8 mouse cellular contexts compared by ENCODE assay signal in genomic region chr3:100922506-100923375, GRCm38 (mm10). TPM values are rescaled to one million over a fixed set of nuclear protein-coding genes. Genes with fewer than 3 reads are reported as not detected.
A peak's percentile ranks its signal among the peaks of the same experiment; 100 is the strongest.
DNase-seq lines count a peak whose midpoint lies in the region; ATAC-seq and TF ChIP-seq lines count a peak whose summit lies in the region.

No protein-coding gene starts in this region.

- peak overlapping the region; percentile 81 for H3K4me2 ChIP-seq in heart, embryonic 11.5 days
- H3K4me2 ChIP-seq in intestine, postnatal 0 days (replicated peaks; ENCODE audit: low read depth): peak overlapping the region; percentile 76
- peak overlapping the region; percentile 58 for H3K4me2 ChIP-seq in neural tube, embryonic 12.5 days (replicated peaks)

- WGBS in heart, embryonic 11.5 days (ENCODE audit: insufficient replicate concordance): 34% methylated on average over 28 of the region's 28 CpGs
- WGBS in intestine, postnatal 0 days: 30% methylated on average over 28 of the region's 28 CpGs
- WGBS in neural tube, embryonic 12.5 days: 42% methylated on average over 28 of the region's 28 CpGs

- peaks cover 3% of the 10 kb centered on the region; the same call in 1 of the 2 replicates for H3K36me3 ChIP-seq in heart, embryonic 11.5 days (ENCODE audit: control insufficient read depth, insufficient read depth, low read length)
- no peaks in the 10 kb centered on the region for H3K36me3 ChIP-seq in ES-Bruce4 (ENCODE audit: control insufficient read depth, insufficient read depth, low read length, poor library complexity, severe bottlenecking)
- no peaks in the 10 kb centered on the region; the same call in 1 of the 2 replicates for H3K36me3 ChIP-seq in intestine, postnatal 0 days (ENCODE audit: control insufficient read depth, insufficient read depth)
- peaks cover 7% of the 10 kb centered on the region; the same call in 1 of the 2 replicates for H3K36me3 ChIP-seq in neural tube, embryonic 12.5 days

- TF ChIP-seq CTCF in ES-Bruce4 (IDR thresholded peaks at IDR 0.05; ENCODE audit: low read depth, low read length): no peak
- no peak for TF ChIP-seq CTCF in embryonic fibroblast, embryonic 13.5 days (IDR thresholded peaks at IDR 0.05; ENCODE audit: borderline replicate concordance, insufficient read depth, low read length)
- TF ChIP-seq CTCF in intestine, postnatal 0 days (IDR thresholded peaks at IDR 0.05; ENCODE audit: low read depth): no peak

- peaks cover 8% of the 10 kb centered on the region for H3K4me1 ChIP-seq in heart, embryonic 11.5 days (ENCODE audit: control insufficient read depth, insufficient read depth, low read length)
- no peaks in the 10 kb centered on the region for H3K4me1 ChIP-seq in ES-Bruce4 (ENCODE audit: control insufficient read depth, insufficient read depth, low read length)
- H3K4me1 ChIP-seq in embryonic fibroblast, embryonic 13.5 days (ENCODE audit: control insufficient read depth, insufficient read depth, low read length): peaks cover 5% of the 10 kb centered on the region; the same call in 1 of the 2 replicates
- H3K4me1 ChIP-seq in intestine, postnatal 0 days (replicated peaks; ENCODE audit: control insufficient read depth, insufficient read depth, low read length): no peaks in the 10 kb centered on the region; the same call in 1 of the 2 replicates
- H3K4me1 ChIP-seq in neural tube, embryonic 12.5 days: peaks cover 42% of the 10 kb centered on the region

- H3K27ac ChIP-seq in heart, embryonic 11.5 days (ENCODE audit: low read depth, low read length): peak overlapping the region; percentile 51
- H3K27ac ChIP-seq in ES-Bruce4 (ENCODE audit: insufficient read depth, low read length): no peak overlapping the region
- H3K27ac ChIP-seq in embryonic fibroblast, embryonic 13.5 days (ENCODE audit: insufficient read depth, low read length): 0 out of 2 replicates have a peak overlapping the region, but pooled peaks have one; percentile 3
- H3K27ac ChIP-seq in intestine, postnatal 0 days (ENCODE audit: low read depth, low read length): peak overlapping the region; percentile 23; the same call in 1 of the 2 replicates
- no peak overlapping the region for H3K27ac ChIP-seq in neural tube, embryonic 12.5 days

- peak overlapping the region; percentile 84 for H3K9ac ChIP-seq in heart, embryonic 11.5 days (ENCODE audit: low read depth, low read length)
- H3K9ac ChIP-seq in ES-Bruce4 (ENCODE audit: low read depth, poor library complexity, severe bottlenecking): peak overlapping the region; percentile 76
- peak overlapping the region; percentile 66 for H3K9ac ChIP-seq in intestine, postnatal 0 days (ENCODE audit: low read depth, low read length)
- H3K9ac ChIP-seq in neural tube, embryonic 12.5 days: peak overlapping the region; percentile 70

- peak overlapping the region; percentile 67 for H3K4me3 ChIP-seq in heart, embryonic 11.5 days (ENCODE audit: low read depth, low read length)
- peak overlapping the region; percentile 86 for H3K4me3 ChIP-seq in ES-Bruce4 (ENCODE audit: low read depth, low read length)
- peak overlapping the region; percentile 48 for H3K4me3 ChIP-seq in embryonic fibroblast, embryonic 13.5 days (ENCODE audit: insufficient read depth, low read length)
- H3K4me3 ChIP-seq in intestine, postnatal 0 days (ENCODE audit: low read depth, low read length): peak overlapping the region; percentile 63
- H3K4me3 ChIP-seq in neural tube, embryonic 12.5 days: peak overlapping the region; percentile 57

- no peak for ATAC-seq in heart, embryonic 11.5 days (replicated peaks; ENCODE audit: insufficient number of reproducible peaks, low FRiP score, low TSS enrichment)
- peak; percentile 40 for ATAC-seq in intestine, postnatal 0 days
- ATAC-seq in neural tube, embryonic 12.5 days (ENCODE audit: low FRiP score, low read depth): peak; percentile 65

- no peak for TF ChIP-seq POLR2A in ES-Bruce4 (IDR thresholded peaks at IDR 0.05; ENCODE audit: insufficient read depth, low read length)
- peak; percentile 20 for TF ChIP-seq POLR2A in embryonic fibroblast, embryonic 13.5 days (IDR thresholded peaks at IDR 0.05; ENCODE audit: low read depth, low read length)

- no peaks in the 10 kb centered on the region for H3K27me3 ChIP-seq in heart, embryonic 11.5 days (ENCODE audit: control insufficient read depth, insufficient read depth, low read length)
- no peaks in the 10 kb centered on the region for H3K27me3 ChIP-seq in ES-Bruce4 (ENCODE audit: control insufficient read depth, insufficient read depth, low read length, poor library complexity, severe bottlenecking)
- H3K27me3 ChIP-seq in intestine, postnatal 0 days (replicated peaks; ENCODE audit: control insufficient read depth, insufficient read depth, low read length): no peaks in the 10 kb centered on the region
- no peaks in the 10 kb centered on the region for H3K27me3 ChIP-seq in neural tube, embryonic 12.5 days (replicated peaks)

- H3K9me3 ChIP-seq in heart, embryonic 11.5 days (replicated peaks; ENCODE audit: control insufficient read depth, low read length): no peaks in the 10 kb centered on the region
- H3K9me3 ChIP-seq in ES-Bruce4 (replicated peaks; ENCODE audit: control insufficient read depth, insufficient read depth, low read length, poor library complexity, severe bottlenecking): no peaks in the 10 kb centered on the region
- no peaks in the 10 kb centered on the region for H3K9me3 ChIP-seq in intestine, postnatal 0 days (ENCODE audit: control insufficient read depth)
- H3K9me3 ChIP-seq in neural tube, embryonic 12.5 days: no peaks in the 10 kb centered on the region

- no peak for TF ChIP-seq EP300 in ES-Bruce4 (IDR thresholded peaks at IDR 0.05; ENCODE audit: insufficient read depth, low read depth, low read length)

- no peak for DNase-seq in heart, adult 8-10 months (ENCODE audit: low spot score)
- DNase-seq in urinary bladder, postnatal 14 days (ENCODE audit: low spot score): no peak
- no peak for DNase-seq in Muller cell, postnatal 12 days (ENCODE audit: inconsistent ontology term)

RNA-seq across cellular contexts. Expression of gene Trim45, which starts 0.7 kb away (rescaled TPM):
- 2.5 and 3.9 TPM in 2 replicates for polyA plus RNA-seq in heart, embryonic 11.5 days (2014; fragmentation: Nextera tagmentation; extraction: Ambion mirVana)
- total RNA-seq in heart, adult 8-10 months (2022): 10 to 100 TPM; 10.1 to 13.1 (median 10.8) TPM
- 4.6 and 5.9 TPM in 2 replicates for polyA plus RNA-seq in ES-Bruce4 (2011; ENCODE audit: insufficient read depth, insufficient read length, low read depth, missing spikeins)
- 3.9 and 4.3 TPM in 2 replicates for polyA plus RNA-seq in embryonic fibroblast, embryonic 13.5 days (2011; ENCODE audit: insufficient read length, low read depth, missing spikeins)
- polyA plus RNA-seq in intestine, postnatal 0 days (2015; fragmentation: Nextera tagmentation; extraction: Ambion mirVana): 1.6 TPM in 2 replicates
- polyA plus RNA-seq in neural tube, embryonic 12.5 days (2016; fragmentation: Nextera tagmentation; extraction: Ambion mirVana): 6.4 and 8.6 TPM in 2 replicates

RNA-seq across cellular contexts. Expression of gene Ttf2, which starts 46.7 kb away (rescaled TPM):
- 12.9 and 15.8 TPM in 2 replicates for polyA plus RNA-seq in heart, embryonic 11.5 days (2014; fragmentation: Nextera tagmentation; extraction: Ambion mirVana)
- total RNA-seq in heart, adult 8-10 months (2022): 1 to 10 TPM; 2.1 to 2.8 (median 2.5) TPM
- polyA plus RNA-seq in ES-Bruce4 (2011; ENCODE audit: insufficient read depth, insufficient read length, low read depth, missing spikeins): 44.3 and 47.3 TPM in 2 replicates
- polyA plus RNA-seq in embryonic fibroblast, embryonic 13.5 days (2011; ENCODE audit: insufficient read length, low read depth, missing spikeins): 13.5 and 14.4 TPM in 2 replicates
- 2.7 and 3.4 TPM in 2 replicates for polyA plus RNA-seq in intestine, postnatal 0 days (2015; fragmentation: Nextera tagmentation; extraction: Ambion mirVana)
- 14.9 and 15.4 TPM in 2 replicates for polyA plus RNA-seq in neural tube, embryonic 12.5 days (2016; fragmentation: Nextera tagmentation; extraction: Ambion mirVana)

Comparison
In these comparisons a context has a peak if more than half of its experiments do, and no peak if none do; other contexts are left out.
1. H3K27ac ChIP-seq: peak in heart, embryonic 11.5 days (single experiment), embryonic fibroblast, embryonic 13.5 days (single experiment) and intestine, postnatal 0 days (single experiment); none in ES-Bruce4 (single experiment) and neural tube, embryonic 12.5 days (single experiment).
2. Peak in every context shown above with its lines, with median percentiles within 50 percentile points of each other: H3K4me2 ChIP-seq, H3K4me3 ChIP-seq and H3K9ac ChIP-seq.